Mouse (Mus musculus): ENCODE measurements around the gene Mef2a.

DNA sequence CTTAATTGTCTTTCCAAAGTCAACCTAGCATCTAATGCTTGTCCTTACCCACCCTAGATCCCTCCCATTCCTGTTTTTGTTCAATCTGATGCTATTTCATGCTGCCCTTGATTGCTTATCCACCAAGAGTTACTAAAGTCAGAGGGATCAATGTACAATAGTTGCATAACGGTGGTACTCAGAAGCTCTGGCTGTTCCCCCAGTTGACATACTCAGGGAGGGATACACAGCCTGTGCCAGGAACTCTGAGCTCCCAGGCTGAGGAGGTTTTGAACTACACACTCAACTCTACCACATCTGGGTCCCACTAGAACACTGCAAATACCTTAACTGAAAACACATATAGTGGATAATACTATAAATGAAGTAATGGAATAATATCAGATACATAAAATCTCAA, 164.3 kb downstream of the Mef2a start:
- TF ChIP-seq CTCF (IDR thresholded peaks at IDR 0.05; ENCODE audit: low read depth, low read length) (no peak), POLR2A (IDR thresholded peaks at IDR 0.05; ENCODE audit: borderline replicate concordance, low read depth, low read length) (no peak)

All from bone marrow macrophage, adult 2 months (primary cell).